Mouse (Mus musculus): ENCODE data around the gene Gm20696.

DNA sequence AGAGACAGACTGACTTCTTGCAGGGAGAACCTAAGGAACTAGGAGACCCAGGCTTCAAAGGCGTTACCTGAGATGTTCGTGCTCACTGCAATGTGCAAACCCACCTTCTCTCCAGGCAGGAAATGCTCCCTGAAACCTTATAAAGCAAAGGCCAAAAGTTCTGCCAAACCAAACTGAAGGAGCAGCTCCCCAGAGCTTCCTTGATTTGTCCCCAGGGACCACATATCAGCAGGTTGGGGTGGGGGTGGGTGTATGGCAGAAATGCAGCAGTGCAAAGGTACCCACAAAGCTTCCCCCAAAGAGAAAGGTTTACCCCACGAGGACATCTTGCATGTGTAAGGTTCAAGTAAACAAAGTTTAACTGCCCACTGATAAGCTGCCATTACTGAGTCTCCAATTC is 328.4 kb downstream of the Gm20696 start:
- no peak for TF ChIP-seq CTCF (IDR thresholded peaks at IDR 0.05; ENCODE audit: borderline replicate concordance, insufficient read depth, low read depth, low read length)
- TF ChIP-seq POLR2A (IDR thresholded peaks at IDR 0.05; ENCODE audit: borderline replicate concordance, insufficient read depth, low read length): no peak

Data from cerebellum, adult 2 months (tissue).